Mouse (Mus musculus) megakaryocyte, embryonic 14.5 days (primary cell): ENCODE measurements around the gene Zfp59. TPM values are rescaled to one million over a fixed set of nuclear protein-coding genes. Genes with fewer than 3 reads are reported as not detected.
"Not testable (repeated sequence)": the region's sequence is repeated elsewhere in the genome, so short reads cannot be mapped to it uniquely, and the experiment has no call there.

Source experiments
- H3K27me3 ChIP-seq: replicated peaks from 2 replicates; pipeline ENCODE3; 2012; ENCODE audit warnings: inconsistent platforms
- H3K36me3 ChIP-seq: replicated peaks from 2 replicates; pipeline ENCODE3; 2012; ENCODE audit warnings: low read length, inconsistent platforms, mixed read lengths
- H3K4me1 ChIP-seq: 2 replicates; pipeline ENCODE4 v1.6.1; 2012; ENCODE audit warnings: inconsistent platforms
- H3K4me3 ChIP-seq: replicated peaks from 2 replicates; pipeline ENCODE3; 2012; ENCODE audit warnings: moderate library complexity, mild to moderate bottlenecking, inconsistent platforms
- H3K9me3 ChIP-seq: 2 replicates; pipeline ENCODE4 v1.6.1; 2012; ENCODE audit warnings: inconsistent platforms
- FLI1 ChIP-seq: IDR thresholded peaks from 2 replicates; pipeline ENCODE4 v1.6.1; 2012; ENCODE audit warnings: low read length, inconsistent platforms, mixed read lengths
- GATA1 ChIP-seq: IDR thresholded peaks from 3 replicates; pipeline ENCODE4 v1.6.1; 2012; ENCODE audit warnings: mixed read lengths, low read length, inconsistent platforms, borderline replicate concordance
- polyA plus RNA-seq: library from polyadenylated mRNA; stranded (reverse); fragments of >175 nt; gene quantifications from 2 replicates; pipeline ENCODE4 v1.2.3, GENCODE M21; 2012; ENCODE audit warnings: low replicate concordance; ENCODE audit not compliant: insufficient read depth

Gene Zfp59
- polyA plus RNA-seq = not detected in 2 replicates

DNA sequence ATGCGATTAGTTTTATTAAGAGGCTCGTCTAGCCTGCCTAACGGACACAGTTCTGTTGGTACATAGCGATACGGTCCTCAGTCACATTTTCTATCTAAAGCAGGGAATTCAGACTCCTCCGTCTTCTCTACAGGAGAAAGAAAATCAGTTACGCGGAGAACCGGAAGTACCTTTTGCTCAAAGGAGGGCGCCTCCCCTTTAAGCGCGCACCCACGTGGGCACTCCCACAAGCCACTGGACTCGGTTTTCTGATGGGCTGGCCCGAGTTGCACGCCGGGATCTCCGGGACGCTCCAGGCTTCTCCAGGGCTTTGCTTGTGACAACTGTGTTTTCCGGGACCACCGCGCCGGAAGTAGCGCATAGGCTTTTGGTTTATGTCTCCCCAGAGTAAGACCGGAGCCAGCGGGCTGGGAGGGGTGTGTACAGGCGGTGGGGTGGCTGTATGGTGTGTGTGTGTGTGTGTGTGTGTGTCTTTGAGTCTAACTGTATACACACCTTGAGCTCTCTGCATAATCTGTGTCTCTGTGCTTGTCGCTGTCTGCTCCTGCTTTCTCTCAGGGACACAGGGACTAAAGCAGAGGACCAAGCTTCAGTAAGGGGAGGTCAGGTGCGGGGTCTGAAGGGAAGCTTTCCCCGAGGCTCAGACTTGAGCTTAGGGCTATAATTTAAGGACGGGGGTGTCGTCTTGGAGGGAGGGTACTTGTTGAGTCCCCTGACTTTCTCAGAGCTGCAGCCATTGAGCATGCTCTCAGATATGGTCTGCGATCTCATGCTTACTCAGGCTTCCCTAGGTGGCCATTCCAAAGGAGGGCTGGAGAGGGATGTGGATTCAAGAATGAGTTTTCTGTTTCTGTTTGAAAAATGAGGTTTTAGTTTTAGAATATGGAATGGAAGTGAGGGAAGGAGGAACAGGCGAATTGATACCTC, at the start of gene Zfp59:
TSS of gene Zfp59 (plus strand) at position 285 of the 927 bp plus-strand sequence.
- TF ChIP-seq GATA1 (no peak), FLI1 (no peak)
- H3K27me3 ChIP-seq = no peaks in the 10 kb centered on the region

DNA sequence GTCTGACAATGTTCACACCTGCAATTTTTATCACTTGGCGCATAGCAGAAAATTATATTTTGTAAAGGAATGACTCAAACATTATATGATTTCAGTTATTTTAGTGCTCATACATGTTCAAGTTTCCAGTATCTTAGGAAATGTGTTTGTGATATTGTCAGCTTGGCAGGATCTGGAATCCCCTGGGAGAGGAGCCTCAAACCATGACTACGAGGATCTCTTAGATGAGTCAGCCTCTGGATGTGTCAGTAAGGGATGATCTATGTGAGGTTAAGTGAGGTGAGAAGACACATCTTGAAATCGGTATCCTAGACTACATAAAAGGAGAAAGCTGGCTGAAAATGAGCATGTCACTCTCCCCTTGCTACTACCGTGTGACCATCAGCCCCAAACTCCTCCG, 49.1 kb upstream of the Zfp59 start:
- Histone ChIP-seq H3K36me3 (no peaks in the 10 kb centered on the region), H3K9me3 (peaks cover 16% of the 10 kb centered on the region), H3K27me3 (no peaks in the 10 kb centered on the region), H3K4me1 (no peaks in the 10 kb centered on the region), H3K4me3 (no peak overlapping the region)
- no peak for TF ChIP-seq FLI1
- TF ChIP-seq GATA1 = no peak

More for the DNA sequence above, at the start of gene Zfp59:
- peaks cover 7% of the 10 kb centered on the region for H3K36me3 ChIP-seq
- H3K4me3 ChIP-seq = peak within 1 kb of the TSS; percentile 94
- peaks cover 66% of the 10 kb centered on the region for H3K4me1 ChIP-seq
- H3K9me3 ChIP-seq = no peaks in the 10 kb centered on the region

DNA sequence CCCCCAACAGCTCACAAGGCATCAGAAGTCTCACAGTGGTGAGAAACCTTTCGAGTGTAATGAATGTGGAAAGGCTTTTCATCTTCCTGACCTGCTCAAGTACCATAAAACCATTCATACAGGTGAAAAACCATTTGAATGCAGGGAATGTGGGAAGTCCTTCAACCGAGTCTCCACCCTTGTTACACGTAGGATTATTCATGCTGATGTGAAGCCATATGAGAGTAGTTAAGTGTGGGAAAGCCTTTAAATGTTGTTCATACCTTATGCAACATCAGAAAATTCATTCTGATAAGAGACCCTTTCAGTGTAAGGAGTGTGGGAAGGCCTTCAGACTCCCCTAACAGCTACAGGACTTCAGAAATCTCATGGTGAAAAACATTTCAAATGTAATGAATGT, 44.5 kb upstream of the Zfp59 start:
- H3K4me3 ChIP-seq, H3K36me3 ChIP-seq, H3K27me3 ChIP-seq, H3K4me1 ChIP-seq: not testable (repeated sequence)
- H3K9me3 ChIP-seq = peaks cover 14% of the 10 kb centered on the region

DNA sequence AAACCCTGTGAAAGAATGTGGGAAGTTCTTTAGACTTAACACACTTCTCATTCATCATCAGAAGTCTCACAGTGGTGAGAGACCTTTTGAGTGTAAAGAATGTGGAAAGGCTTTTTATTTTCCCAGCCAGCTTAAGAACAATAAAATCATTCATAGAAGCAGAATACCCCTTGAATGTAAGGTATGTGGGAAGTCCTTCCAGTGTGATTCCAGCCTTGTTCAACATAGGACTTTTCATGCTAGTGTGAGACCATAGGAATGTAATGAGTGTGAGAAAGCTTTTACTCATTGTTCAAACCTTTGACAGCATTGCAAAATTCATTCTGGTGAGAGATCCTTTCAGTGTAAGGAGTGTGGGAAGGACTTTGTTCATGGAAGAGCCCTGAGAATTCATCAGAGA, 43.8 kb upstream of the Zfp59 start:
- Histone ChIP-seq H3K9me3 (peaks cover 14% of the 10 kb centered on the region), H3K4me3 (no peak overlapping the region), H3K4me1 (peaks cover 7% of the 10 kb centered on the region), H3K36me3 (no peaks in the 10 kb centered on the region), H3K27me3 (no peaks in the 10 kb centered on the region)
- TF ChIP-seq GATA1 (no peak), FLI1 (no peak)

DNA sequence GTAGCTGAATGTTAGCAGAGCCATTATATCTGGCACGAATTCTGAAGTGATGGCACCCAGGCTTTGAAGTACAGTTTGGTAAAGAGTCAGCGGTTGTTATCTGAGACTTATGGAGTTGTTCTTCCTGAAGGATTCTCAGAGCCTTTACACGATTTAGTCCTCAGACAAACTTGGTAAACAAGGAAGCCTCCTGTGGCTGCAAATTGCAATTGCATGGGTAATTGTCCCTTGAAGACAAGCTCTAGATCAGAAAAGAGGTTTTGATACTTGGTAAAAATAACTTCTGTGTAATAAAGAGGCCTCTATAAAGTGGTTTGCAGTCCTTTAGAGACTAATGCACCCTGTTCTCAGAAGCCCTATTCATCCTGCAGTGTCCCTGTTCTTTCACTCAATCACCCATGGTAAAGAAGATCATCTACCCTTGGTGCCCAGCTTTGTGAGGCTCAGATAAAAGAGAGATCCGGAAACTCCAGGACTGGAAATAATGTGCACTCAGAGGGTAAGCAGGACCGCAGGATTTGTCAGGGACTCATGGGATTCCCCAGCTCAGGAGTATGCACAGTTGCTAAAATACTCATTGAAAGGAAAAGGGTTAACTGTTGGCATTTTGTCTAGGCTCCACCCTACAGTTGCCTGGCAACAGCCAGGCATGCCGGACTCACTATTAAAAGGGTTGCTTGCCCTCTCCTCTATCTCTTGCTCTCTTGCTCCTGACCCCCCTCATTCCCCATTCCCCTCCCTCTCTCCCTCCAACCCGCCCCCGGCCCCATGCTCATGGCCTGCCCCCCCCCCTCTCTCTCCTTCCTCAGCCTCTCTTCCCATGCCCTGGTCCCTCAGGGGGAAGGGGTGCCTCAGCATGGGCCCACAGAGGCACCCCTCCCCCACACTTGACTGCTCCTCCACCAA, 40.2 kb upstream of the Zfp59 start:
- peaks cover 7% of the 10 kb centered on the region for H3K4me1 ChIP-seq
- no peaks in the 10 kb centered on the region for H3K27me3 ChIP-seq

DNA sequence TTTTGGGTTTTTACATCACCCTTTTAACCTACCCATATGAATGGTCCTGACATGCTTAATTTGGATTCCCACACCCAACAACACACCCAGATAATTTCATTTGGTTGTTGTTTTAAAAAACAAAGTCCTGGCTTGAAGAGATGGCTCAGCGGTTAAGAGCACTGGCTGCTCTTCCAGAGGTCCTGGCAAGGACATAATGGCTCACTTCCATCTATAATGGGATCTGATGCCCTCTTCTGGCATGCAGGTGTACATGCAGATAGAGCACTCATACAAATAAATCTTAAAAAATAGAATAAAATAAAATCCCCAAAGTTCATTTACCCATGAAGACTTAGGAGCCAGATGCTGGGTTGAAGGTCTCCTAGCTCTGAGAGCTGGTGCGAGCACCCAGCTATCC, 37.3 kb upstream of the Zfp59 start:
- no peaks in the 10 kb centered on the region for H3K27me3 ChIP-seq
- TF ChIP-seq GATA1 (no peak), FLI1 (no peak)
- H3K9me3 ChIP-seq = peaks cover 13% of the 10 kb centered on the region
- peaks cover 19% of the 10 kb centered on the region for H3K4me1 ChIP-seq
- no peak overlapping the region for H3K4me3 ChIP-seq
- peaks cover 3% of the 10 kb centered on the region for H3K36me3 ChIP-seq

More for the DNA sequence above, 40.2 kb upstream of the Zfp59 start:
- no peak for TF ChIP-seq FLI1
- TF ChIP-seq GATA1 = no peak
- Histone ChIP-seq H3K36me3 (no peaks in the 10 kb centered on the region), H3K4me3 (no peak overlapping the region), H3K9me3 (peaks cover 14% of the 10 kb centered on the region)

- TF ChIP-seq FLI1 (no peak), GATA1 (no peak)
- Histone ChIP-seq H3K36me3 (peaks cover 13% of the 10 kb centered on the region), H3K4me3 (no peak overlapping the region), H3K4me1 (peaks cover 22% of the 10 kb centered on the region), H3K27me3 (no peaks in the 10 kb centered on the region), H3K9me3 (no peaks in the 10 kb centered on the region)
These were observed 35.4 kb upstream of the Zfp59 start for GRCm38 (mm10) chr7:27802986-27803385.

DNA sequence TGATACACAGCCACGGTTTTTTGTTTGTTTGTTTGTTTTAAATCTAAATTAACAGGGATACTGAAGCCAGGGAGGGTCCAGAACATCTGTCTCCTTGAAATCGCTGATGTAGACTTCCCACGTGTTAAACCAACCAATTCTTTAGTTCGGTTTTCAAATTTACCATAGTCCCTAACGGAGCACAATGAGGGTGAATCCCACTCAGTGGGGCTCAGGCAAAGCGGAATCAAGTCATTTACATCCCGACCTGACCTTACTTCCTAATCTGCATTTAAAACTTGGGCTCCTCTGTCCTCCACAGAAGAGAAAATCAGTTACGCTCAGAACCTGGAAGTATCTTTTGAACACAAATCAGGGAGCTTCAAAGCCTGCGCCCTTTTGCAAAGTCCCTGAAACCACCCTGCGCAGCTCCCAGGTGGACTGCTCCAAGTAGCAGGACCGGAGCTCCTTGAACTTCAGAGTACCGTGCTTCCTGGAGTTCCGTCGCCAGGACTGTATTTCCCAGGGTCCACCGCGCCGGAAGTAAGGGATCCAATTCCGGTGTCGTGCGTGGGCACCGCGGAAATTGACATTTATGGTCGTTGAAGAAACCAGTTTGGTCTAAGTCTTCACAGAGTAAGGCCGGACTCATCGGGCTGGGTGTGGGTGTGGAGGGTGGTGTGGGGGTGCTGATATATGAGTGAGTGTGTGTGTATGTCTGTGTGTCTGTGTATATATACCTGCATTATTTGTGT, 33.9 kb upstream of the Zfp59 start:
- Histone ChIP-seq H3K9me3 (no peaks in the 10 kb centered on the region), H3K27me3 (no peaks in the 10 kb centered on the region), H3K4me3 (peak overlapping the region; percentile 96), H3K4me1 (peaks cover 16% of the 10 kb centered on the region), H3K36me3 (peaks cover 25% of the 10 kb centered on the region)
- peak; percentile 62; the same call in 1 of the 2 replicates for TF ChIP-seq FLI1
- TF ChIP-seq GATA1 = no peak

GRCm38 (mm10) chr7:27806896-27807295, 31.5 kb upstream of the Zfp59 start, which contains the start of gene Zfp626:
Gene Zfp626 (plus strand): TSS chr7:27807196.
- H3K9me3 ChIP-seq, H3K27me3 ChIP-seq: not testable (repeated sequence)
- H3K36me3 ChIP-seq = peaks cover 48% of the 10 kb centered on the region
- peaks cover 16% of the 10 kb centered on the region for H3K4me1 ChIP-seq
- peak within 1 kb of the TSS; percentile 35 for H3K4me3 ChIP-seq

- peaks cover 16% of the 10 kb centered on the region for H3K4me1 ChIP-seq
- not testable (repeated sequence) for H3K9me3 ChIP-seq, H3K27me3 ChIP-seq, H3K4me3 ChIP-seq
- peaks cover 52% of the 10 kb centered on the region for H3K36me3 ChIP-seq
These were observed 31.1 kb upstream of the Zfp59 start for GRCm38 (mm10) chr7:27807305-27807704.
